In the genomic region with DNA sequence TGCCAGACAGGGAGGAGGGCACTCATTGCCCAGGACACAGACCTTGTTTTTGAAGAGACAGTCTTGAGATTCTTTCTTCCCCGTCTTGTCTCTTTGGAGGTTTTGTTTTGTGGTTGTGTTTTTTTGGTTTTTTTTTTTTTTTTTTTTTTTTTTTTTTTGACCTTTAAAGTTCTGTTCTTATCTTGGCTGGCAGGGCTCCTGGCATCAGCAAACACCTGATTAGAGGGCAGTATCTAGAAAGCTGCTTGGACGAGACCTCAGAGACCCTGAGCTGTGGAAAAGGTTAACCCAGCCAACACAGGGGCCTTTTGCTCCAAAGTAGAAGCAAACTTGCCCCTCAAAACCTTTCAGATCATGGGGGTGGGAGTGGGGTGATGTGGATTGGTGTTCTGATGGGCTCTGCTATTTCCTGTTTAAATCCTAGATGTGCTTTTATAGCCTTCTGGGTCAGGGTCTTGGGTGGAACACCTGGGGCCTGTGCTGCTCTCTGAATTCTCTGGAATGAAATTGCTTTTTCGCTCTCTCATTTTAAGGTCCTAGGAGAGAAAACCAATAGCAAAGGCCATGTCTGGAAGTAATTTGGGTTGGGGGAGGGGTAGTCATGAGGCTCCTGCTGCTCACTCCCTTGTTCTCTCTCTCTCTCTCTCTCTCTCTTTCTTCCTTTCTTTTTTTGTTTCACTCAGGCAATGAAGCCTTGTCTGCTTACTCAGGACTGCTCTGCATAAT, we compare ENCODE assay signal across 14 mouse cellular contexts. TPM values are rescaled to one million over a fixed set of nuclear protein-coding genes. Genes with fewer than 3 reads are reported as not detected.
DNase-seq lines count a peak whose midpoint lies in the region; ATAC-seq lines count a peak whose summit lies in the region.
"Had no signal": no experiment of that assay in that cellular context is flagged by ENCODE, and none has a peak within 500 bp of the region (broad histone marks: within the 10 kb centered on the region; RNA-seq: fewer than 3 reads in every experiment).

No protein-coding gene starts in this region.

- peak overlapping the region; percentile 79 for H3K27ac ChIP-seq in forebrain, embryonic 10.5 days
- H3K27ac ChIP-seq in forebrain, embryonic 13.5 days = no peak overlapping the region
- H3K27ac ChIP-seq in midbrain, embryonic 13.5 days = 0 out of 2 replicates have a peak overlapping the region, but pooled peaks have one; percentile 20
- no peak overlapping the region for H3K27ac ChIP-seq in midbrain, embryonic 16.5 days (ENCODE audit: low read length)
- H3K27ac ChIP-seq: gastrocnemius, adult 2 months had no signal

- H3K4me1 ChIP-seq in forebrain, embryonic 10.5 days = peaks cover 49% of the 10 kb centered on the region
- H3K4me1 ChIP-seq in forebrain, embryonic 13.5 days = peaks cover 28% of the 10 kb centered on the region
- H3K4me1 ChIP-seq in midbrain, embryonic 13.5 days (replicated peaks) = peaks cover 32% of the 10 kb centered on the region
- peaks cover 10% of the 10 kb centered on the region for H3K4me1 ChIP-seq in midbrain, embryonic 16.5 days (ENCODE audit: control insufficient read depth, insufficient read depth, low read length)

- H3K9me3 ChIP-seq in forebrain, embryonic 10.5 days = no peaks in the 10 kb centered on the region
- H3K9me3 ChIP-seq in forebrain, embryonic 13.5 days (replicated peaks) = no peaks in the 10 kb centered on the region
- no peaks in the 10 kb centered on the region for H3K9me3 ChIP-seq in midbrain, embryonic 13.5 days
- H3K9me3 ChIP-seq in midbrain, embryonic 16.5 days (replicated peaks; ENCODE audit: control insufficient read depth, low read length, poor library complexity, severe bottlenecking) = no peaks in the 10 kb centered on the region

- no peak overlapping the region for H3K4me3 ChIP-seq in forebrain, embryonic 10.5 days
- H3K4me3 ChIP-seq in forebrain, embryonic 13.5 days = no peak overlapping the region
- no peak overlapping the region for H3K4me3 ChIP-seq in midbrain, embryonic 13.5 days (replicated peaks)
- no peak overlapping the region for H3K4me3 ChIP-seq in midbrain, embryonic 16.5 days (ENCODE audit: low read depth, low read length)
- H3K4me3 ChIP-seq: gastrocnemius, adult 2 months had no signal

- no peaks in the 10 kb centered on the region for H3K27me3 ChIP-seq in forebrain, embryonic 10.5 days (ENCODE audit: poor library complexity, severe bottlenecking)
- no peaks in the 10 kb centered on the region for H3K27me3 ChIP-seq in forebrain, embryonic 13.5 days
- no peaks in the 10 kb centered on the region for H3K27me3 ChIP-seq in midbrain, embryonic 13.5 days
- no peaks in the 10 kb centered on the region for H3K27me3 ChIP-seq in midbrain, embryonic 16.5 days (ENCODE audit: control insufficient read depth, insufficient read depth, low read depth, low read length)
- H3K27me3 ChIP-seq: Patski had no signal

- ATAC-seq in forebrain, embryonic 13.5 days = no peak
- no peak for ATAC-seq in midbrain, embryonic 13.5 days
- ATAC-seq in midbrain, embryonic 16.5 days = no peak
- ATAC-seq: Patski had no signal

- DNase-seq in forebrain, embryonic 10.5 days (ENCODE audit: extremely low spot score, low spot score) = peak; percentile 45
- peak; percentile 7 for DNase-seq in induced T-regulatory cell, adult 2 months (ENCODE audit: low read depth)
- DNase-seq in mesoderm, embryonic 11.5 days (ENCODE audit: low read depth, low spot score) = peak; percentile 83
- no peak for DNase-seq in frontal cortex, postnatal 10 days (ENCODE audit: low spot score in 2 of 2)
- no peak for DNase-seq in layer of hippocampus, adult 18-20 months (ENCODE audit: low spot score in 2 of 2)
- DNase-seq: cerebellum, postnatal 14 days; gastrocnemius, adult 2 months; heart, postnatal 14 days; kidney, postnatal 10 days; retina, postnatal 1 day had no signal

- 59% methylated on average over 3 of the region's 3 CpGs for WGBS in forebrain, embryonic 10.5 days
- 78% methylated on average over 3 of the region's 3 CpGs for WGBS in forebrain, embryonic 13.5 days
- 73% methylated on average over 3 of the region's 3 CpGs for WGBS in midbrain, embryonic 13.5 days
- 68% methylated on average over 3 of the region's 3 CpGs for WGBS in midbrain, embryonic 16.5 days

- H3K36me3 ChIP-seq in forebrain, embryonic 10.5 days (replicated peaks) = no peaks in the 10 kb centered on the region
- no peaks in the 10 kb centered on the region for H3K36me3 ChIP-seq in forebrain, embryonic 13.5 days (ENCODE audit: poor library complexity, severe bottlenecking)
- no peaks in the 10 kb centered on the region for H3K36me3 ChIP-seq in midbrain, embryonic 13.5 days
- no peaks in the 10 kb centered on the region for H3K36me3 ChIP-seq in midbrain, embryonic 16.5 days (ENCODE audit: control insufficient read depth, insufficient read depth, low read length)

- H3K4me2 ChIP-seq in forebrain, embryonic 13.5 days = no peak overlapping the region
- H3K4me2 ChIP-seq in midbrain, embryonic 13.5 days (replicated peaks) = no peak overlapping the region
- no peak overlapping the region for H3K4me2 ChIP-seq in midbrain, embryonic 16.5 days (ENCODE audit: low read length)

- H3K9ac ChIP-seq in forebrain, embryonic 13.5 days = no peak overlapping the region
- no peak overlapping the region for H3K9ac ChIP-seq in midbrain, embryonic 13.5 days (replicated peaks)
- H3K9ac ChIP-seq in midbrain, embryonic 16.5 days (ENCODE audit: low read depth, low read length) = no peak overlapping the region

RNA-seq across cellular contexts. Expression of a gene that starts 2.5 kb away (rescaled TPM):
- 34.7 and 40.9 TPM in 2 replicates for polyA plus RNA-seq in forebrain, embryonic 10.5 days (2016; fragmentation: Nextera tagmentation; extraction: Ambion mirVana)
- polyA plus RNA-seq in forebrain, embryonic 13.5 days (2015; fragmentation: Nextera tagmentation; extraction: Ambion mirVana) = 20.8 and 20.9 TPM in 2 replicates
- polyA plus RNA-seq in midbrain, embryonic 13.5 days (2015; fragmentation: Nextera tagmentation; extraction: Ambion mirVana) = 22.1 and 22.3 TPM in 2 replicates
- polyA plus RNA-seq in midbrain, embryonic 16.5 days (2015; fragmentation: Nextera tagmentation; extraction: Ambion mirVana) = 19.7 and 21.9 TPM in 2 replicates
- total RNA-seq in layer of hippocampus, adult 18-20 months (2021) = 10 to 100 TPM; 16.4 to 16.9 TPM

Comparison
In these comparisons a context has a peak if more than half of its experiments do, and no peak if none do; other contexts are left out.
1. H3K27ac ChIP-seq: peak in forebrain, embryonic 10.5 days (single experiment) and midbrain, embryonic 13.5 days (single experiment); none in forebrain, embryonic 13.5 days (single experiment) and midbrain, embryonic 16.5 days (single experiment).
2. DNase-seq: peak in forebrain, embryonic 10.5 days (single experiment), induced T-regulatory cell, adult 2 months (single experiment) and mesoderm, embryonic 11.5 days (single experiment); none in frontal cortex, postnatal 10 days (0 of 2) and layer of hippocampus, adult 18-20 months (0 of 2).